Mouse (Mus musculus): ENCODE data around the gene Olfr1291-ps1. TPM values are rescaled to one million over a fixed set of nuclear protein-coding genes. Genes with fewer than 3 reads are reported as not detected.

The Olfr1291-ps1 gene
- total RNA-seq (2014; fragmentation: Nextera tagmentation) (not detected in 2 replicates), total RNA-seq (2017) (0.06 and 0.22 TPM in 2 replicates), polyA plus RNA-seq (2012) (not detected in 2 replicates)

DNA sequence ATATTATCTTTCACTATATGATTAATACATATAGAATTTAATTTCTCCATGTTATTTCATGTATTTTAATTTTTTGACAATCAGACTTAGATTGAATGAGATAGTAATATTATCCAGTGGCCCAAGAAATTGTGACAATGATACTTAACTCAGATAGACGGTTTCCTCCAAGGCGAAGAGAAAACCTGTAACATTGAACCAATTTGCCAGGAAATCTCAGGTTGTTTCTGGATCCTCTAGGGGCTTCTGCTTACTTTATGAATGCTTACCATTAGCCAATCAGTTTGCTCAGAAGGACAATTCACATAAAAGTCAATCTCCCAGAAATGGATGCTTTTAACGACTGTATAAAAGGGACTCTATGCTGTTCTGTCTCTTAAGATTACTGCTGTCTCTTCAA, at the start of gene Olfr1291-ps1:
Gene Olfr1291-ps1 (plus strand): TSS at position 301 of the 400 bp plus-strand sequence.
- no peak within 1 kb of the TSS for H3K4me3 ChIP-seq (ENCODE audit: low read depth, low read length)
- ATAC-seq (ENCODE audit: extremely low read depth, insufficient number of reproducible peaks, low FRiP score, poor library complexity, severe bottlenecking) (no peak), DNase-seq (ENCODE audit: low spot score) (no peak)
- 0 out of 2 replicates have a peak, but pooled peaks cover 3% of the 10 kb centered on the region for H3K9me3 ChIP-seq (replicated peaks)
- no peaks in the 10 kb centered on the region for H3K27me3 ChIP-seq (ENCODE audit: insufficient read depth, low read length)
- TF ChIP-seq TAL1 (conservative IDR thresholded peaks at IDR 0.05; ENCODE audit: low read depth, low read length) (no peak), GATA1 (IDR thresholded peaks at IDR 0.05; ENCODE audit: borderline replicate concordance, low read length) (no peak), CTCF (IDR thresholded peaks at IDR 0.05; ENCODE audit: low read depth, low read length) (no peak), GATA2 (IDR thresholded peaks at IDR 0.05; ENCODE audit: borderline replicate concordance, low read depth, low read length) (no peak), POLR2AphosphoS5 (IDR thresholded peaks at IDR 0.05; ENCODE audit: insufficient replicate concordance, low read depth, low read length) (no peak)
- no peaks in the 10 kb centered on the region for H3K4me1 ChIP-seq (ENCODE audit: insufficient read depth, low read depth, low read length)
- H3K36me3 ChIP-seq (replicated peaks): no peaks in the 10 kb centered on the region

- Histone ChIP-seq H3K4me1 (ENCODE audit: insufficient read depth, low read depth, low read length) (no peaks in the 10 kb centered on the region), H3K9me3 (replicated peaks) (no peaks in the 10 kb centered on the region), H3K36me3 (replicated peaks) (no peaks in the 10 kb centered on the region), H3K27me3 (ENCODE audit: insufficient read depth, low read length) (no peaks in the 10 kb centered on the region), H3K4me3 (ENCODE audit: low read depth, low read length) (no peak within 1 kb of the TSS)
- no peak for TF ChIP-seq POLR2AphosphoS5 (IDR thresholded peaks at IDR 0.05; ENCODE audit: insufficient replicate concordance, low read depth, low read length)
- no peak for TF ChIP-seq GATA2 (IDR thresholded peaks at IDR 0.05; ENCODE audit: borderline replicate concordance, low read depth, low read length)
- TF ChIP-seq TAL1 (conservative IDR thresholded peaks at IDR 0.05; ENCODE audit: low read depth, low read length): no peak
- TF ChIP-seq GATA1 (IDR thresholded peaks at IDR 0.05; ENCODE audit: borderline replicate concordance, low read length): no peak
- TF ChIP-seq CTCF (IDR thresholded peaks at IDR 0.05; ENCODE audit: low read depth, low read length): no peak
- no peak for DNase-seq (ENCODE audit: low spot score)
- ATAC-seq (ENCODE audit: extremely low read depth, insufficient number of reproducible peaks, low FRiP score, poor library complexity, severe bottlenecking): no peak
Observed at GRCm38 (mm10) chr2:111448842-111449241, 48.1 kb upstream of the Olfr1291-ps1 start, which contains the start of gene Olfr1287. Gene Olfr1287 (plus strand): TSS chr2:111449142.

- Histone ChIP-seq H3K9me3 (replicated peaks) (no peaks in the 10 kb centered on the region), H3K36me3 (replicated peaks) (no peaks in the 10 kb centered on the region), H3K27me3 (ENCODE audit: insufficient read depth, low read length) (no peaks in the 10 kb centered on the region), H3K4me1 (ENCODE audit: insufficient read depth, low read depth, low read length) (no peaks in the 10 kb centered on the region), H3K4me3 (ENCODE audit: low read depth, low read length) (no peak within 1 kb of the TSS)
- ATAC-seq (ENCODE audit: extremely low read depth, insufficient number of reproducible peaks, low FRiP score, poor library complexity, severe bottlenecking): no peak
- DNase-seq (ENCODE audit: low spot score): no peak
- TF ChIP-seq GATA2 (IDR thresholded peaks at IDR 0.05; ENCODE audit: borderline replicate concordance, low read depth, low read length) (no peak), CTCF (IDR thresholded peaks at IDR 0.05; ENCODE audit: low read depth, low read length) (no peak), GATA1 (IDR thresholded peaks at IDR 0.05; ENCODE audit: borderline replicate concordance, low read length) (no peak), TAL1 (conservative IDR thresholded peaks at IDR 0.05; ENCODE audit: low read depth, low read length) (no peak), POLR2AphosphoS5 (IDR thresholded peaks at IDR 0.05; ENCODE audit: insufficient replicate concordance, low read depth, low read length) (no peak)
Observed at GRCm38 (mm10) chr2:111473801-111474200, 23.2 kb upstream of the Olfr1291-ps1 start, which contains the start of gene Olfr1288. Gene Olfr1288 (plus strand): TSS chr2:111474101.

DNA sequence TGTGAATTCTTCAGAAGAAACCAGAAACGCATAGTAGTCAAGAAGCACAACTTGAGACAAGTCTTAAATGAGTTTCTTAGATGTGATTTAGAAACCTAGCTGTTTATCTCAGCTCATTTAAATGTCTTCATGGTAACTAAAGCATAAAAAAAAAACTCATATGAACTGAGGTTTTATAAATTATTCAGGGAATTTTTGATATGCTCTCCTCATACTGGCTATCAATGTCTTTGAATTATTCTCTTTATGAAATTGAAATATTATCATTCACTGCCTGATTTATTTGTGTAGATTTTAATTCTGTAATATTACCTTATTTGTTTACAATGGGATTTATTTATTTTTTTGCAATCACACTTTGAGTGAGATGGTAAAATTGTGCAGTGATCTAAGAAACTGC, 16.5 kb upstream of the Olfr1291-ps1 start, which contains the start of gene Olfr1289:
Gene Olfr1289 (plus strand): TSS at position 301 of the 400 bp plus-strand sequence.
- Histone ChIP-seq H3K27me3 (ENCODE audit: insufficient read depth, low read length) (no peaks in the 10 kb centered on the region), H3K4me3 (ENCODE audit: low read depth, low read length) (no peak within 1 kb of the TSS), H3K36me3 (replicated peaks) (no peaks in the 10 kb centered on the region), H3K4me1 (ENCODE audit: insufficient read depth, low read depth, low read length) (no peaks in the 10 kb centered on the region), H3K9me3 (replicated peaks) (peaks cover 3% of the 10 kb centered on the region; the same call in 1 of the 2 replicates)
- TF ChIP-seq TAL1 (conservative IDR thresholded peaks at IDR 0.05; ENCODE audit: low read depth, low read length) (no peak), POLR2AphosphoS5 (IDR thresholded peaks at IDR 0.05; ENCODE audit: insufficient replicate concordance, low read depth, low read length) (no peak)
- no peak for ATAC-seq (ENCODE audit: extremely low read depth, insufficient number of reproducible peaks, low FRiP score, poor library complexity, severe bottlenecking)
- DNase-seq (ENCODE audit: low spot score): no peak

DNA sequence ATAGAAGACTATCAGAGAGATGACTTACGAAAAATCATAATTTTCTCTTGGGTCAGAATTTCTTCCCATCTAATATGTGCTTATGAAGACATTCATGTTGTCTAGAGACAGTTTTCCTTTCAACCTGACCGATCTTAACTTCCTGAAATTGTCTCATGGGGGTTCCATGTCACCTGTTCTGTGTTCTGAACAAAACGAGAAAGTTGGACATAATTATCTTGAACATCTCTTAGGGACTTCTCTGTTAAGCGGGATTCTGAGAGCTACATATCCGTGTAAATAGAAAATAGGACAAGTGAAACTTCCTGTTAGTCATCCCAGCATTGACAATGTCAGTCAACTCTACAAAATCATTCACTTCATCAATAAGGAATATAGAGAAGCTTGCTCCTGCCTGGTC, 3.3 kb upstream of the Olfr1291-ps1 start, which contains the start of gene Olfr1290:
Gene Olfr1290 (minus strand): TSS at position 101 of the 400 bp plus-strand sequence.
- no peak for ATAC-seq (ENCODE audit: extremely low read depth, insufficient number of reproducible peaks, low FRiP score, poor library complexity, severe bottlenecking)
- Histone ChIP-seq H3K27me3 (ENCODE audit: insufficient read depth, low read length) (no peaks in the 10 kb centered on the region), H3K36me3 (replicated peaks) (no peaks in the 10 kb centered on the region), H3K9me3 (replicated peaks) (0 out of 2 replicates have a peak, but pooled peaks cover 3% of the 10 kb centered on the region), H3K4me1 (ENCODE audit: insufficient read depth, low read depth, low read length) (no peaks in the 10 kb centered on the region), H3K4me3 (ENCODE audit: low read depth, low read length) (no peak within 1 kb of the TSS)
- DNase-seq (ENCODE audit: low spot score): no peak
- no peak for TF ChIP-seq GATA2 (IDR thresholded peaks at IDR 0.05; ENCODE audit: borderline replicate concordance, low read depth, low read length)
- TF ChIP-seq CTCF (IDR thresholded peaks at IDR 0.05; ENCODE audit: low read depth, low read length): no peak
- TF ChIP-seq TAL1 (conservative IDR thresholded peaks at IDR 0.05; ENCODE audit: low read depth, low read length): no peak
- TF ChIP-seq GATA1 (IDR thresholded peaks at IDR 0.05; ENCODE audit: borderline replicate concordance, low read length): no peak
- TF ChIP-seq POLR2AphosphoS5 (IDR thresholded peaks at IDR 0.05; ENCODE audit: insufficient replicate concordance, low read depth, low read length): no peak

GRCm38 (mm10) chr2:111517451-111517850, 20.5 kb downstream of the Olfr1291-ps1 start:
- ATAC-seq (ENCODE audit: extremely low read depth, insufficient number of reproducible peaks, low FRiP score, poor library complexity, severe bottlenecking) (no peak), DNase-seq (ENCODE audit: low spot score) (no peak)
- no peaks in the 10 kb centered on the region for H3K4me1 ChIP-seq (ENCODE audit: insufficient read depth, low read depth, low read length)
- TF ChIP-seq GATA2 (IDR thresholded peaks at IDR 0.05; ENCODE audit: borderline replicate concordance, low read depth, low read length) (no peak), TAL1 (conservative IDR thresholded peaks at IDR 0.05; ENCODE audit: low read depth, low read length) (no peak), POLR2AphosphoS5 (IDR thresholded peaks at IDR 0.05; ENCODE audit: insufficient replicate concordance, low read depth, low read length) (no peak), GATA1 (IDR thresholded peaks at IDR 0.05; ENCODE audit: borderline replicate concordance, low read length) (no peak), CTCF (IDR thresholded peaks at IDR 0.05; ENCODE audit: low read depth, low read length) (no peak)
- H3K4me3 ChIP-seq (ENCODE audit: low read depth, low read length): no peak overlapping the region
- H3K9me3 ChIP-seq (replicated peaks): peaks cover 15% of the 10 kb centered on the region; the same call in 1 of the 2 replicates
- no peaks in the 10 kb centered on the region for H3K27me3 ChIP-seq (ENCODE audit: insufficient read depth, low read length)
- H3K36me3 ChIP-seq (replicated peaks): no peaks in the 10 kb centered on the region

All from G1E (cell line).